Mouse (Mus musculus): ENCODE measurements around the gene Agbl2.

Gene Agbl2

DNA sequence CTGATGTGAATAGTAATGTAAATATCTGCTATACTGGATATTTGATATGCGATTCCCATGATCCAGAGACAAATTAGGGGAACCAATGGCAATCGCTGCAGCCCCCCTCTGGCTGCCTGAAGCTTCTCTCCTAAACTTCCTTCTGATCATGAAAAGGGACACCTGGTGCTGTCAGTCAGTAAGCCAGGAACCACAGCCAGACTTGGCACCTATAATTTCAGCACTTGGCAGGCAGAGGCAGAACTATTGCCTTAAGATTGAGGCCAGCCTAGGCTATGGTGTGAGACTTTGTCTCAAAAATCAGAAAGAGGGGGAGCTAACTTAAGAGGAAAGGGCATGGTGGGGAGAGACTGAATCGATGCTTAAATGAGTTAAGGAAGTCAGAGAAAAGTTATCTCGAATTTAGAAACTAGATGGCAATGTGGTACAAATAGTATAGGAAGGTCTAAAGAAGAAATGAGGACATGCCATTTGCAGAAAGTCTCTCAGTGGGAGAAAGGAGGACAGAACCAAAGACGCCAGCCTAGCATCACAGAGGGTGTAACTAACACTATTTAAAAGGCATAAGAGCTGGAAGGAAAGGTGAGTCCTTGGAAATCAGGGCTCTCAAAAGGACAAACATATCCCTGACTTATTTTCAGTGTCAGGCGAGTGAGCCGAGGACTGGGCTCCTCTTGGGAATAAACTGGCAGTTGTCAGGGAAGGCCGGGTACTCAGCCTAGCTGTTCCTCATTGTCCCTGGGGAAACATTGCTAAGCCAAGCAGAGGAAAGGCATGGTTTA lies 88.8 kb downstream of the Agbl2 start:
- no peak for DNase-seq (ENCODE audit: low spot score)

DNA sequence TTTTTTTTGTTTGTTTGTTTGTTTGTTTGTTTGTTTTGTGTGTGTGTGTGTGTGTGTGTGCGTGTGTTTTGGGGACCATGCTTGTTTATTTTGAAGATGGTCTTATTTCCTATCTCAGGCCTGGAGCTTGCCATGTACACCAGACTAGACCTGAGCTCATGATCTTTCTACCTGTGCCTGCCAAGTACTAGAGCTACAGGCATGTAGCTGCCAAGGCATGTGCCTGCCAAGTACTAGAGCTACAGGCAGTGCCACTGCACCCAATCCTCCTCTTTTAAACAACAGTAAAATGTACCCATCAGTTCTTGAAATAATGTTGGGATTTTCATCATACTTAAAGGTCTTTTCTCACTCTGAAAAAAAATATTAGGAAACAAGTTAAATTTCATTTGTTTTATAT lies 91.5 kb downstream of the Agbl2 start:
- DNase-seq (ENCODE audit: low spot score) = no peak

GRCm38 (mm10) chr2:90875239-90875638 lies 92.7 kb downstream of the Agbl2 start:
- DNase-seq (ENCODE audit: low spot score) = no peak

DNA sequence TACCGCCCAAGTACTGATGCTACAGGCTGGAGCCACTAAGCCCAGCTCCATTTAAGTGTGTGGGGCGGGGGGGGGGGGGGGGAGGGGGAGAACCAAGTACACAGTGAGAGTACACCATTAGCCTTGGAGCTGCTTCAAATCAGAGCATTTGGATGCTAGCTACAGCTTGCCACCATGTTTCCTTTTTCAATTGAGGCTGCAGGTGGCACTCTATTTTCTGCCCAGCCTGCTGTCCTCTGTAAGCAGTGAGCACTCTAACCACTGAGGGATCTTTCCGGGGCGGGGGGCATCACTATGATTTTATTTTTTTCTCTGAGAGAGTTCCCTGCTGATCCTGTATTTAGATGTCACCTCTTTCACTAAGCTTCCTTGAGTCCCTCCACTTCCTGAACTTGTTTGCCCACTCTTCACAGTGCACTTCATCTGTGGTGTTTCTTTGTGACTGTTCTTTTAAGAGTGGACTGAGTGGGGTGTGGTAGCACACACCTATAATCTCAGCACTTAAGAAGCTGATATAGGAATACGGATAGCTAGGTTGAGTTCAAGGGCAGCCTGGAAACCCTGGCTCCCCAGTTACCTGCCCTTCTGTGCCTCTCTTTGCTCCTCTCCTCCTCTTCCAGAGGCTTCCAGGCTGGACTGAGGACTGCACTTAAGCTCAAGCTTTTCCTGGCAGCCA lies 95.2 kb downstream of the Agbl2 start:
- no peak for DNase-seq (ENCODE audit: low spot score)

DNA sequence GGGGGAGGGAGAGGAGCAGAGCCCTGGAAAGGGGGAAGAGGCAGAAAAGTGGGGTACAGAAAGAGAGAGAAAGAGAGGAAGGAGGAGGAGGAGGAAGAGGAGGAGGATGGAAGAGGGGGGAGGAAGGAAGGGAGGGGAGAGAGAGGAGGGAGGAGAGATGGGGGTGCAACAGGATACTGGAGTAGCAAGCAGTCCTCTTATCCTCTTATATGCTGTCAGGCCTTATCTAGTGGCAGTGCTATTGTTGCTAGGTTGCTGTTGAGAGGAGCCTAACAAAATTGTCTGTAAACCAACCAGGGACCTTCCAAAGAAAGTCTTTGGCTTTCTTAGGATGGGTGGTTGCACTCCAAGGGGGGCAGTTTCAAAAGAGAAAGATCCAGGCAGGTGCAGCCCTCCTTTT lies 96.9 kb downstream of the Agbl2 start:
- DNase-seq (ENCODE audit: low spot score) = no peak

GRCm38 (mm10) chr2:90880144-90880785 lies 97.7 kb downstream of the Agbl2 start:
- no peak for DNase-seq (ENCODE audit: low spot score)

- DNase-seq (ENCODE audit: low spot score) = no peak
These were observed 99.3 kb downstream of the Agbl2 start for GRCm38 (mm10) chr2:90881824-90882223.

Data from testis, postnatal 14 days (tissue).